Mouse (Mus musculus) myocyte (in vitro differentiated cells): ENCODE data around the gene Afg3l1. TPM values are rescaled to one million over a fixed set of nuclear protein-coding genes. Genes with fewer than 3 reads are reported as not detected.

Experiments used
- H3K27me3 ChIP-seq: one replicate; pipeline ENCODE4 v1.6.1; 2011; ENCODE audit not compliant: control insufficient read depth, insufficient read depth, insufficient read length
- H3K36me3 ChIP-seq: one replicate; pipeline ENCODE4 v1.6.1; 2011; ENCODE audit not compliant: control insufficient read depth, insufficient read depth
- H3K4me2 ChIP-seq: one replicate; pipeline ENCODE4 v1.6.1; 2011; ENCODE audit warnings: low read depth, control low read depth
- H3K4me3 ChIP-seq: one replicate; pipeline ENCODE4 v1.5.1; 2011; ENCODE audit warnings: mild to moderate bottlenecking, control low read depth, moderate library complexity
- H3K79me2 ChIP-seq: one replicate; pipeline ENCODE4 v1.6.1; 2011; ENCODE audit not compliant: control insufficient read depth, insufficient read depth
- H3ac ChIP-seq: one replicate; pipeline ENCODE4 v1.6.1; 2011; ENCODE audit not compliant: control insufficient read depth, insufficient read length
- CEBPB ChIP-seq: IDR thresholded peaks from 2 replicates; pipeline ENCODE4 v1.6.1; 2011; ENCODE audit warnings: mild to moderate bottlenecking, moderate library complexity; ENCODE audit not compliant: poor library complexity, insufficient read depth, severe bottlenecking
- E2F4 ChIP-seq: IDR thresholded peaks from one replicate; pipeline ENCODE4 v1.6.1; 2011; ENCODE audit warnings: mild to moderate bottlenecking, control low read depth, moderate library complexity; ENCODE audit not compliant: insufficient read depth
- MAX ChIP-seq: IDR thresholded peaks from one replicate; pipeline ENCODE4 v1.6.1; 2011; ENCODE audit warnings: low read depth, mild to moderate bottlenecking, control low read depth
- MYOD1 ChIP-seq, 3 experiments: IDR thresholded peaks; one replicate each; pipeline ENCODE4 v1.6.1; 2011; ENCODE audit warnings: control low read depth in 2 of 3, low read depth in 2 of 3, mild to moderate bottlenecking in 2 of 3, moderate library complexity in 1 of 3; ENCODE audit not compliant: insufficient read length in 2 of 3, control insufficient read depth in 1 of 3
- MYOG ChIP-seq, 3 experiments: IDR thresholded peaks; one replicate each; pipeline ENCODE4 v1.6.1; 2011; ENCODE audit warnings: control low read depth in 2 of 3, low read depth in 2 of 3, mild to moderate bottlenecking in 2 of 3; ENCODE audit not compliant: insufficient read length in 2 of 3, control insufficient read depth in 1 of 3, insufficient read depth in 1 of 3
- POLR2A ChIP-seq: IDR thresholded peaks from one replicate; pipeline ENCODE4 v1.6.1; 2011; ENCODE audit warnings: low read depth, mild to moderate bottlenecking, control low read depth, moderate library complexity; ENCODE audit not compliant: insufficient read length
- POLR2AphosphoS2 ChIP-seq: IDR thresholded peaks from one replicate; pipeline ENCODE4 v1.6.1; 2011; ENCODE audit warnings: low read depth, control low read depth; ENCODE audit not compliant: insufficient read length
- REST ChIP-seq: IDR thresholded peaks from one replicate; pipeline ENCODE4 v1.6.1; 2011; ENCODE audit warnings: mild to moderate bottlenecking, control low read depth, moderate library complexity; ENCODE audit not compliant: insufficient read depth, insufficient read length
- SRF ChIP-seq: IDR thresholded peaks from one replicate; pipeline ENCODE4 v1.6.1; 2011; ENCODE audit warnings: low read depth; ENCODE audit not compliant: control insufficient read depth, insufficient read length
- TCF12 ChIP-seq: IDR thresholded peaks from one replicate; pipeline ENCODE4 v1.6.1; 2011; ENCODE audit warnings: mild to moderate bottlenecking, control low read depth; ENCODE audit not compliant: poor library complexity, insufficient read depth, severe bottlenecking
- TCF3 ChIP-seq: IDR thresholded peaks from one replicate; pipeline ENCODE4 v1.6.1; 2011; ENCODE audit warnings: low read depth, control low read depth; ENCODE audit not compliant: insufficient read length
- USF1 ChIP-seq: IDR thresholded peaks from one replicate; pipeline ENCODE4 v1.6.1; 2011; ENCODE audit warnings: low read depth, mild to moderate bottlenecking, control low read depth, moderate library complexity
- polyA plus RNA-seq: library from polyadenylated mRNA; unstranded; fragments of >200 nt; fragmentation: generic; extraction: Trizol; gene quantifications from one replicate; pipeline ENCODE4 v1.2.1, GENCODE M21; 2012; ENCODE audit warnings: missing spikeins

Gene Afg3l1
- polyA plus RNA-seq, 1 experiment: 35.0 TPM

DNA sequence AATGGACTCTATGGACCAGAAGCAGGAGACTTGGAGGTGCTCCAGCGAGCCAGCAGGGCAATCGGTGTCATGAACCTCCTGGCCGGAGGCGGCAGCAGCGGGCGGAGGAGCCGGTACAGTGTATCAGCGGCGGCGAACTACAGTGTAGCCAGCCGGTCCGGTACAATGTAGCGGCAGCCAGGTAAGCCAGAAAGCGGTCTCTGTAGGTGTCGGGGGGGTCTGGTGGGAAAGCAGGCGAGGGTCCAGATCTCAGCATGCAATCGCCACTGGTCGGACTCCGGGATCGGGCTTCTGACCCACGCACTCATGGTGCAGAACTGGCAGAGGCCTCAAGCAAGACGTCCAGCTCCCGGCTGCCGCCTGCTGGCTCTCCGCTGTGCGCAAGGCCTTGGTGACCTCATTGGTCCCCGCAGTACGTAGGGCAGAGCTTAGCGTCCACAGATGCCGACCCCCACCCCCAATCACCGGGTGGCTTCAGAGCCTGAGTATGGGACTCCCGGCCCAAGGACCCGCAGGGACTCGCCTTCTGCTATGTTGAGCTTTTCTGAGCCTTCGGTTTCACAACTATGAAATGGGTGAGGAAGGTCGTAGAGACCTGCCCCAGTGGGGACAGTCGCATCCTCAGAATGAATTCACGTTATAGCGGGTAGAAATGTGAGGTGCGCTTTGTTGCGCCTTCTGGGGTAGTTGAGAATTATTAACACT is 34.7 kb upstream of the Afg3l1 start:
- Histone ChIP-seq H3ac (peak overlapping the region; percentile 45), H3K4me2 (peak overlapping the region; percentile 79), H3K4me3 (peak overlapping the region; percentile 32), H3K27me3 (no peaks in the 10 kb centered on the region), H3K79me2 (no peaks in the 10 kb centered on the region), H3K36me3 (no peaks in the 10 kb centered on the region)
- TF ChIP-seq TCF12 (no peak), POLR2A (peak; percentile 38), MYOD1 (IDR thresholded peaks at IDR 0.05; ENCODE audit: control insufficient read depth in 1 of 3, insufficient read length in 2 of 3, low read depth in 2 of 3) (no peak), MYOG (IDR thresholded peaks at IDR 0.05; ENCODE audit: control insufficient read depth in 1 of 3, insufficient read depth in 1 of 3, insufficient read length in 2 of 3, low read depth in 2 of 3) (no peak), CEBPB (no peak)

- Histone ChIP-seq H3K27me3 (no peaks in the 10 kb centered on the region), H3ac (peak overlapping the region; percentile 45), H3K79me2 (no peaks in the 10 kb centered on the region), H3K4me3 (peak overlapping the region; percentile 32), H3K4me2 (peak overlapping the region; percentile 79), H3K36me3 (no peaks in the 10 kb centered on the region)
- TF ChIP-seq REST (no peak), TCF12 (no peak), USF1 (no peak), CEBPB (no peak), SRF (no peak), E2F4 (no peak), MYOG (IDR thresholded peaks at IDR 0.05; ENCODE audit: control insufficient read depth in 1 of 3, insufficient read depth in 1 of 3, insufficient read length in 2 of 3, low read depth in 2 of 3) (no peak), POLR2AphosphoS2 (no peak), MYOD1 (IDR thresholded peaks at IDR 0.05; ENCODE audit: control insufficient read depth in 1 of 3, insufficient read length in 2 of 3, low read depth in 2 of 3) (no peak), TCF3 (no peak), MAX (no peak), POLR2A (no peak)
These were observed 34.2 kb upstream of the Afg3l1 start for GRCm38 (mm10) chr8:123443576-123443921.

DNA sequence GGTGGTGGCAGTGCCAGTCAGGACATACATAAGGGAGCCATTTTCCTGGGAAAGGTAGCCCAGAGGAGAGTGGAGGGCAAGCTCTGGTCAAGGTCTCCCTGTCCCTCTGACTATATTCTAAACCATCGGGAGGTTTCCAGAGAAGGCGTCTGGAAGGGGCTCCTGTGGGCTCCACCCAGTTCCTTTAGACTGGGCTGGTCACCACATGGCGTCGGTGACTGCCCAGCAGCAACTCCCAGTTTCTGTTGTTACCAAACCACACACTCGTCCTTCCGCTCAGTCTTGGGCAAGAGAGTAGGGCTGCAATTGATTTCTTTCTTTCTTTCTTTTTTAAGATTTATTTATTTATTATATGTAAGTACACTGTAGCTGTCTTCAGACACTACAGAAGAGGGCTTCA is 33.6 kb upstream of the Afg3l1 start:
- Histone ChIP-seq H3K79me2 (no peaks in the 10 kb centered on the region), H3K27me3 (no peaks in the 10 kb centered on the region), H3ac (no peak overlapping the region), H3K36me3 (no peaks in the 10 kb centered on the region), H3K4me3 (peak overlapping the region; percentile 32), H3K4me2 (no peak overlapping the region)
- TF ChIP-seq MYOD1 (IDR thresholded peaks at IDR 0.05; ENCODE audit: control insufficient read depth in 1 of 3, insufficient read length in 2 of 3, low read depth in 2 of 3): no peak
- TF ChIP-seq MAX: no peak
- no peak for TF ChIP-seq POLR2A
- no peak for TF ChIP-seq SRF
- TF ChIP-seq TCF3: no peak
- TF ChIP-seq REST: no peak
- TF ChIP-seq POLR2AphosphoS2: no peak
- no peak for TF ChIP-seq MYOG (IDR thresholded peaks at IDR 0.05; ENCODE audit: control insufficient read depth in 1 of 3, insufficient read depth in 1 of 3, insufficient read length in 2 of 3, low read depth in 2 of 3)
- no peak for TF ChIP-seq CEBPB

DNA sequence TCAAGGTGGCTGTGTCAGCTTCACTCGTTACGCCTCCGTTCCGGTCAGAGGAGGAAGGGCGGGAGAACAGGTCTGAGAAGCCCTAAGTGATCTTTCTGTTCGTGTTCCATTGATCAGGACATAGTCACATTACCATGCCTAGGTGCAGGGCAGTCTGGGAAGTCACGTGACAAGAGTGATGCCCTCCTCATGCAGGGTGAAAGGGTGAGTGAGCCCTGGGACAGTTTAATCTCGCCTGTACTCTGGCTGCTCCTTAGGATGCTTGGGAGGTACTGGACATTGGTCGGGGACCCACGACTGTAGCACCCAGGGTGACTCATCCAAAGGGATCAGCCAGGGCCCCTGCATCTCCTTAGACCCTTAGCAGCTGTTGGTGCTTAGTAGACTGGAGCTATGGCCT is 31.7 kb upstream of the Afg3l1 start:
- no peak overlapping the region for H3ac ChIP-seq
- no peak for TF ChIP-seq SRF
- no peak for TF ChIP-seq MYOD1 (IDR thresholded peaks at IDR 0.05; ENCODE audit: control insufficient read depth in 1 of 3, insufficient read length in 2 of 3, low read depth in 2 of 3)
- no peak overlapping the region for H3K4me2 ChIP-seq
- no peak overlapping the region for H3K4me3 ChIP-seq
- no peaks in the 10 kb centered on the region for H3K79me2 ChIP-seq
- no peaks in the 10 kb centered on the region for H3K27me3 ChIP-seq
- H3K36me3 ChIP-seq: no peaks in the 10 kb centered on the region

- H3K36me3 ChIP-seq: no peaks in the 10 kb centered on the region
- H3K4me3 ChIP-seq: no peak overlapping the region
- no peak overlapping the region for H3K4me2 ChIP-seq
- no peaks in the 10 kb centered on the region for H3K27me3 ChIP-seq
- H3ac ChIP-seq: no peak overlapping the region
- TF ChIP-seq TCF3: no peak
- no peak for TF ChIP-seq MAX
- TF ChIP-seq CEBPB: no peak
- TF ChIP-seq MYOD1 (IDR thresholded peaks at IDR 0.05; ENCODE audit: control insufficient read depth in 1 of 3, insufficient read length in 2 of 3, low read depth in 2 of 3): no peak
- TF ChIP-seq POLR2AphosphoS2: no peak
- TF ChIP-seq SRF: no peak
- no peak for TF ChIP-seq POLR2A
- no peak for TF ChIP-seq MYOG (IDR thresholded peaks at IDR 0.05; ENCODE audit: control insufficient read depth in 1 of 3, insufficient read depth in 1 of 3, insufficient read length in 2 of 3, low read depth in 2 of 3)
- TF ChIP-seq TCF12: no peak
- TF ChIP-seq USF1: no peak
- TF ChIP-seq REST: no peak
- TF ChIP-seq E2F4: no peak
- H3K79me2 ChIP-seq: no peaks in the 10 kb centered on the region
These were observed 30.9 kb upstream of the Afg3l1 start for GRCm38 (mm10) chr8:123446799-123447198.
